ENCODE assay signal across 25 mouse cellular contexts in the genomic region with DNA sequence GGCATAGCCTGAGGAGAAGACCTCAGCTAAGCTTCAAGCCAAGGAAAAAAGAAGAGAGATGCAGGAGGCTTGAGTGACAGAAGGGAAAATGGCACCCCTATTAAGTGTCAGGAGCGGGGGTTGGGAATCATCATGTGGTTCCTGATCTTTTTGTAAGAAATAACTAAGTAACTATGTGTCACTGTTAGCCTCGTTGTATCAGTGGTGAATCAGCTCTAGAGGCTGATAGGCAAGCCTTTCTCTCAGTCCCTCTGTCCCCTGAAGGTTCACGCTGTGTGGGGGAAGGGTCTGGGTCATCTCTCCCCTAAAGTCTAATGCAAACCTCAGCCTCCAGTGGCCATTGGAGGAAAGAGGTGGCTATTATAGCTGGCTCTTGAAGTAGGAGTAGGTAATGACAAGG.
DNase-seq lines count a peak whose midpoint lies in the region; ATAC-seq lines count a peak whose summit lies in the region.
"Had no signal": no experiment of that assay in that cellular context is flagged by ENCODE, and none has a peak within 500 bp of the region (broad histone marks: within the 10 kb centered on the region; RNA-seq: fewer than 3 reads in every experiment).

No protein-coding gene starts in this region.

- no peaks in the 10 kb centered on the region for H3K36me3 ChIP-seq in forebrain, embryonic 12.5 days (replicated peaks)
- H3K36me3 ChIP-seq in forebrain, embryonic 13.5 days (ENCODE audit: poor library complexity, severe bottlenecking): no peaks in the 10 kb centered on the region
- H3K36me3 ChIP-seq in heart, embryonic 10.5 days: no peaks in the 10 kb centered on the region
- no peaks in the 10 kb centered on the region for H3K36me3 ChIP-seq in midbrain, embryonic 11.5 days (ENCODE audit: control insufficient read depth, insufficient read depth, low read length)
- no peaks in the 10 kb centered on the region for H3K36me3 ChIP-seq in midbrain, embryonic 14.5 days (ENCODE audit: control insufficient read depth, insufficient read depth, low read length)
- H3K36me3 ChIP-seq in forebrain, embryonic 16.5 days (ENCODE audit: control insufficient read depth, insufficient read depth): no peaks in the 10 kb centered on the region
- H3K36me3 ChIP-seq: G1E; heart, embryonic 12.5 days; heart, embryonic 15.5 days; hindbrain, embryonic 12.5 days; hindbrain, embryonic 15.5 days had no signal

- peaks cover 14% of the 10 kb centered on the region for H3K4me1 ChIP-seq in forebrain, embryonic 12.5 days
- peaks cover 31% of the 10 kb centered on the region for H3K4me1 ChIP-seq in forebrain, embryonic 13.5 days
- no peaks in the 10 kb centered on the region for H3K4me1 ChIP-seq in heart, embryonic 10.5 days
- H3K4me1 ChIP-seq in midbrain, embryonic 11.5 days (ENCODE audit: control insufficient read depth, insufficient read depth, low read length): peaks cover 2% of the 10 kb centered on the region; the same call in 1 of the 2 replicates
- H3K4me1 ChIP-seq in midbrain, embryonic 14.5 days (ENCODE audit: control insufficient read depth, insufficient read depth, low read length): no peaks in the 10 kb centered on the region
- peaks cover 8% of the 10 kb centered on the region for H3K4me1 ChIP-seq in forebrain, embryonic 16.5 days (replicated peaks; ENCODE audit: control insufficient read depth, insufficient read depth, low read length)
- H3K4me1 ChIP-seq: heart, embryonic 12.5 days; heart, embryonic 15.5 days had no signal

- DNase-seq in heart, embryonic 10.5 days (ENCODE audit: low spot score): peak; percentile 53
- no peak for DNase-seq in heart, postnatal 10 days
- peak; percentile 73 for DNase-seq in midbrain, embryonic 11.5 days (ENCODE audit: low spot score, missing footprints)
- no peak for DNase-seq in midbrain, embryonic 14.5 days
- DNase-seq: adrenal gland, postnatal 10 days; adrenal gland, postnatal 36 days; B cell, adult 2 months; cerebellum, adult 18-20 months; cerebellum, adult 9-10 months; cerebellum, postnatal 14 days; gastrocnemius, postnatal 25 days; heart, postnatal 14 days; heart, postnatal 4 days; kidney, adult 2 months had no signal

- no peak overlapping the region for H3K4me2 ChIP-seq in forebrain, embryonic 12.5 days
- H3K4me2 ChIP-seq in forebrain, embryonic 13.5 days: no peak overlapping the region
- no peak overlapping the region for H3K4me2 ChIP-seq in midbrain, embryonic 11.5 days
- H3K4me2 ChIP-seq in midbrain, embryonic 14.5 days (ENCODE audit: low read length): no peak overlapping the region
- H3K4me2 ChIP-seq in forebrain, embryonic 16.5 days (ENCODE audit: low read length): no peak overlapping the region
- H3K4me2 ChIP-seq: heart, embryonic 12.5 days; heart, embryonic 15.5 days; hindbrain, embryonic 12.5 days; hindbrain, embryonic 15.5 days had no signal

- peak; percentile 44; the same call in 1 of the 2 replicates for ATAC-seq in forebrain, embryonic 12.5 days (ENCODE audit: low FRiP score)
- no peak for ATAC-seq in forebrain, embryonic 13.5 days
- ATAC-seq in midbrain, embryonic 11.5 days (ENCODE audit: low FRiP score): no peak
- ATAC-seq in midbrain, embryonic 14.5 days (ENCODE audit: low FRiP score, low TSS enrichment): no peak
- peak; percentile 26; the same call in 1 of the 2 replicates for ATAC-seq in forebrain, embryonic 16.5 days
- ATAC-seq: intestine, embryonic 16.5 days; Patski had no signal

- no peaks in the 10 kb centered on the region; the same call in 1 of the 2 replicates for H3K27me3 ChIP-seq in forebrain, embryonic 12.5 days
- H3K27me3 ChIP-seq in forebrain, embryonic 13.5 days: no peaks in the 10 kb centered on the region
- H3K27me3 ChIP-seq in heart, embryonic 10.5 days (ENCODE audit: insufficient read depth, poor library complexity, severe bottlenecking): no peaks in the 10 kb centered on the region
- no peaks in the 10 kb centered on the region for H3K27me3 ChIP-seq in midbrain, embryonic 11.5 days (ENCODE audit: control insufficient read depth, insufficient read depth, low read length)
- no peaks in the 10 kb centered on the region for H3K27me3 ChIP-seq in midbrain, embryonic 14.5 days (ENCODE audit: control insufficient read depth, insufficient read depth, low read length)
- H3K27me3 ChIP-seq in forebrain, embryonic 16.5 days (replicated peaks; ENCODE audit: control insufficient read depth, insufficient read depth, low read length): no peaks in the 10 kb centered on the region
- H3K27me3 ChIP-seq: CH12.LX; heart, embryonic 12.5 days; heart, embryonic 15.5 days; hindbrain, embryonic 12.5 days; hindbrain, embryonic 15.5 days had no signal

- intact Hi-C loops in heart, postnatal 10 days (cut with DNase I): no loop called here

- no peaks in the 10 kb centered on the region for H3K9me3 ChIP-seq in forebrain, embryonic 12.5 days
- no peaks in the 10 kb centered on the region for H3K9me3 ChIP-seq in forebrain, embryonic 13.5 days (replicated peaks)
- H3K9me3 ChIP-seq in heart, embryonic 10.5 days: no peaks in the 10 kb centered on the region
- no peaks in the 10 kb centered on the region for H3K9me3 ChIP-seq in midbrain, embryonic 11.5 days (ENCODE audit: control insufficient read depth, low read length)
- no peaks in the 10 kb centered on the region for H3K9me3 ChIP-seq in midbrain, embryonic 14.5 days (ENCODE audit: control insufficient read depth, low read length)
- no peaks in the 10 kb centered on the region for H3K9me3 ChIP-seq in forebrain, embryonic 16.5 days (ENCODE audit: control insufficient read depth, low read length)
- H3K9me3 ChIP-seq: heart, embryonic 12.5 days; heart, embryonic 15.5 days; hindbrain, embryonic 12.5 days; hindbrain, embryonic 15.5 days had no signal

- H3K27ac ChIP-seq in forebrain, embryonic 12.5 days: no peak overlapping the region
- no peak overlapping the region for H3K27ac ChIP-seq in forebrain, embryonic 13.5 days
- no peak overlapping the region for H3K27ac ChIP-seq in heart, embryonic 10.5 days
- no peak overlapping the region for H3K27ac ChIP-seq in midbrain, embryonic 11.5 days (ENCODE audit: low read depth, low read length)
- no peak overlapping the region for H3K27ac ChIP-seq in midbrain, embryonic 14.5 days (replicated peaks; ENCODE audit: low read depth, low read length)
- H3K27ac ChIP-seq in forebrain, embryonic 16.5 days (ENCODE audit: low read length): no peak overlapping the region
- H3K27ac ChIP-seq: heart, embryonic 15.5 days; hindbrain, embryonic 12.5 days; hindbrain, embryonic 15.5 days had no signal

- no peak overlapping the region for H3K4me3 ChIP-seq in forebrain, embryonic 12.5 days (replicated peaks)
- no peak overlapping the region for H3K4me3 ChIP-seq in forebrain, embryonic 13.5 days
- H3K4me3 ChIP-seq in heart, embryonic 10.5 days: no peak overlapping the region
- H3K4me3 ChIP-seq in midbrain, embryonic 11.5 days (ENCODE audit: low read depth, low read length): no peak overlapping the region
- no peak overlapping the region for H3K4me3 ChIP-seq in midbrain, embryonic 14.5 days (replicated peaks; ENCODE audit: low read depth, low read length)
- no peak overlapping the region for H3K4me3 ChIP-seq in forebrain, embryonic 16.5 days (replicated peaks; ENCODE audit: low read length)
- H3K4me3 ChIP-seq: heart, embryonic 12.5 days; heart, embryonic 15.5 days; hindbrain, embryonic 12.5 days; hindbrain, embryonic 15.5 days had no signal

- no peak overlapping the region for H3K9ac ChIP-seq in forebrain, embryonic 12.5 days
- no peak overlapping the region for H3K9ac ChIP-seq in forebrain, embryonic 13.5 days
- H3K9ac ChIP-seq in midbrain, embryonic 11.5 days (ENCODE audit: low read length): no peak overlapping the region
- H3K9ac ChIP-seq in midbrain, embryonic 14.5 days (replicated peaks; ENCODE audit: low read length): no peak overlapping the region
- no peak overlapping the region for H3K9ac ChIP-seq in forebrain, embryonic 16.5 days (replicated peaks; ENCODE audit: low read depth, low read length)
- H3K9ac ChIP-seq: heart, embryonic 12.5 days; heart, embryonic 15.5 days; hindbrain, embryonic 12.5 days; hindbrain, embryonic 15.5 days had no signal

- 56% methylated on average over 3 of the region's 3 CpGs for WGBS in forebrain, embryonic 12.5 days
- 58% methylated on average over 3 of the region's 3 CpGs for WGBS in forebrain, embryonic 13.5 days
- WGBS in heart, embryonic 10.5 days: 54% methylated on average over 3 of the region's 3 CpGs
- WGBS in midbrain, embryonic 11.5 days: 66% methylated on average over 3 of the region's 3 CpGs
- 60% methylated on average over 3 of the region's 3 CpGs for WGBS in midbrain, embryonic 14.5 days
- 48% methylated on average over 3 of the region's 3 CpGs for WGBS in forebrain, embryonic 16.5 days

Comparison
In these comparisons a context has a peak if more than half of its experiments do, and no peak if none do; other contexts are left out.
1. ATAC-seq: peak in forebrain, embryonic 12.5 days (single experiment) and forebrain, embryonic 16.5 days (single experiment); none in forebrain, embryonic 13.5 days (single experiment), midbrain, embryonic 11.5 days (single experiment) and midbrain, embryonic 14.5 days (single experiment).
2. DNase-seq: peak in heart, embryonic 10.5 days (single experiment) and midbrain, embryonic 11.5 days (single experiment); none in heart, postnatal 10 days (0 of 2) and midbrain, embryonic 14.5 days (single experiment).